Mouse (Mus musculus): Measurements from ENCODE around the gene Klk10.

Gene Klk10

DNA sequence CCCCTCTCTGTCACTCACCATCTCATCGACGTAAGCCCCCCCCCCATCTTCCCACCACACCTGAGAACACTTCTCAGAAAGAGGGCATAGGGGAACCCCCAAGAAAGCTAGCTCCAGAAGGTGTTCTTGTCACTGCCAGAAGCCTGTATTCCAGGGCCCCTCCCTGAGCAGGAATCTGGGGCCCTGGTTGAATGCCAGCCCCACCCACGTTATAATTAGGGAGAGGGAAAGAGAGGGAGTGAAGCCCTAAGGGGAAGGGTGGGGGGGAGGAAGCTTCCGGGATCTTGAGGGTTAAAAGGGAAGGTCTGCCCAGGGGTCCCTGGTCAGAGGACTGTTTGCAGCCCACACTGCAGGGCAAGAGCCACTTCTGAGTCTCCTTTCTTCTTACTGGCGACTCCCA, at the start of gene Klk10:
Gene Klk10, plus strand, starts transcription at position 290 of the 400 bp plus-strand sequence.
- no peak for DNase-seq

GRCm38 (mm10) chr7:43747788-43748187, 33.0 kb upstream of the Klk10 start:
- peak in 1 of 2 experiments; percentile 12 for DNase-seq

DNA sequence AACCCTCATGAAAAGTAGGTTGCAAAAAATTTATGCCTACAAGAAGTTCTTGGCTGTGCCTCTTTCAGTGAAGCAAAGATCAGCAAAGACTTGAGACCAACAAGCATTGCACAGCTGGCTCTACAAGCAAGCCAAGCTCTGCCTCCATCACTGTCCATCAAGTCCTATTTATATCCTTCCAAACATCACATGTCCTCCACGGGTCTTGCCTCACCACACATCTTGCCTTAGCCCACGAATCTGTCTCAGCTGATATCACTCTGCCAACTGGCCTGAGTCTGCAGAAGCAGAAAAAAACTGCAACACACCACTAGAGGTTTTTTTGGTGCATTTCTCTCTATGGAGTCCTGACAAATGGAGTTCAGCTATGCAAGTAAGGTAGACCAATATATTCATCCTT, 28.0 kb upstream of the Klk10 start:
- DNase-seq, result no peak

DNA sequence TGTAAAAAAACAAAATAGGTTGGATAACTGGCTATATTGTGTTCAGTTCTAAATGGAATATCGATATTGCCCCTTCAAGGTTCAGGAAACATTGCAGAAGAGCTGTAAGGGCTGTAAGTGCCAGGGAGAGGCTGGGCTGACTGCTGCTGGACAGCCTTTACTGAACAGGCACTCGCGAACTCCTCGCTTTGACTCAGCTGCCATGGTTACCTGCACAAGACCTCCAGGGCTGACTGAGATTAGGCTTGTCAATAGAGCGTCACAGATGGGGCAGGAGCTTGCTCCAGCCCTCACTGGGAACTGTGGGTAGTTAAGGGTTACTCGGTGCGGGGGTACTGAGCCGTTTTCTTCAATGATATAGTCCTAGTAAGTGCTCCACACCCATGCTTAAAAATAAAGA, 14.4 kb upstream of the Klk10 start:
- no peak for DNase-seq

DNA sequence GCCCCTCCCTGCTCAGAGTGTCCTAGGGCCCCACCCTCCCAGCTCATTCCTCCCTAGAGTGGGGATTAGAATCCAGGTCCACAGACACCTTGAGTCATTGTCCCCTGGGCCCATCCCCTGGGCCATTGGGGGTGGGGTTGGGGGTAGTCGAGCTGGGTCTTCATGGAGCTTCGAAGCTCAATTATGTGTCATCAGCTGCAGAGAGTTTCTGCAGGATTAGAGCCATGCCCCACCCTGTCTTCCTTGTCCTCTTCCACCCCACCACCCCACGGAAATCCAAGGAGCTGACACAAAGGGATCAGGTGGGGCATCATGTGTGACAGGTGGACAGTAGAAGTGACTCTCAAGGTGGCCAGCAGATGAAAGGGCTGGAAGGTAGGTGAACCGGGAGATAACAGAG, 12.2 kb upstream of the Klk10 start, which contains the start of gene Klk12:
Gene Klk12, plus strand, starts transcription at position 301 of the 400 bp plus-strand sequence.
- no peak for DNase-seq

GRCm38 (mm10) chr7:43769636-43770035, 11.2 kb upstream of the Klk10 start:
- no peak for DNase-seq

DNA sequence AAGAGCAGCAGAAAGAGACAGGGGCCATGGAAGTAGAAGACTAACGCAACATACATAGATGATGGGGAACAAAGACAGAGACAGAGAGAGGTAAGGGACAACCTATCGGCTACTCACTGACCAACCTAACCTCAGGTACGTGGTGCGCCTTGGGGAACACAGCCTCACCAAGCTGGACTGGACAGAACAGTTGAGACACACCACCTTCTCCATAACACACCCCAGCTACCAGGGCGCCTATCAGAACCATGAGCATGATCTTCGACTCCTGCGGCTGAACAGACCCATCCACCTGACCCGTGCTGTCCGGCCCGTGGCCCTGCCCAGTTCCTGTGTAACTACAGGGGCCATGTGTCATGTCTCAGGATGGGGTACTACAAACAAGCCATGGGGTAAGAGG, 10.1 kb upstream of the Klk10 start:
- no peak for DNase-seq

DNA sequence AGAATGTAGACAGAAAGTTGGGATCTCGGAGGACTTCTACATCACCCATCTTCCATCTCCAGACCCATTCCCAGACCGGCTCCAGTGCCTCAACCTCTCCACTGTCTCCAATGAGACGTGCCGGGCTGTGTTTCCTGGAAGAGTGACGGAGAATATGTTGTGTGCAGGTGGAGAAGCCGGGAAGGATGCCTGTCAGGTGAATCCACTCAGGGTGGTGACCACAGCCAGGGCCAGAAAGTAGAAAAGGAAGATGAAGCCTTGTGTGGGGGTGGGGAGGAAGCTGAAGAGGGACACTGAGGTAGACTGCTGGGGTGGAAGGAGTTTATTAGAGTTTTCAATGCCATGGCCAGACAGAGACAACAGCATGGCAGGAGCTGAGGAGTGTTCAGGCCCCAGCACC, 8.9 kb upstream of the Klk10 start:
- no peak for DNase-seq

- no peak for DNase-seq
Measured at GRCm38 (mm10) chr7:43772901-43773300, 7.9 kb upstream of the Klk10 start.

DNA sequence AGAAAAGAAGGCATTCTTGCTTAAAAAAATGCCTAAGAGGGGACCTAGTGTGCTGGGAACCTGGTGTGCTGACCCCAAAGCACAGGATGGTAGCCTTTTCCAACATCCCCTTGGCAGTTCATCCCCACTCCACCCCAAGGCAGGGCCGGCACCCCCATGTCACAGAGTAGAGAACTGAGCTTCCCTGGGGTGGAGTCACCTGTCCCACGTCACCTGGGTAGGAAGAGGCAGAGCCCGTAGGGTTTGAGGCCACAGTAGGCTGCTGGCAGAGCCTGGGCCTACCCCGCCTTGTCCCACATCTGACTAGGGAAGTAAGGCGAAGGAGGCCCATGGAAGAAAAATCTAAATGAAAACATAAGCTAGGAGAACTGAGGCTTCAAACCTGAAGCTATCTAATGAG, 6.5 kb upstream of the Klk10 start, which contains the start of gene Klk11:
Gene Klk11, plus strand, starts transcription at position 241 of the 400 bp plus-strand sequence.
- no peak for DNase-seq

DNA sequence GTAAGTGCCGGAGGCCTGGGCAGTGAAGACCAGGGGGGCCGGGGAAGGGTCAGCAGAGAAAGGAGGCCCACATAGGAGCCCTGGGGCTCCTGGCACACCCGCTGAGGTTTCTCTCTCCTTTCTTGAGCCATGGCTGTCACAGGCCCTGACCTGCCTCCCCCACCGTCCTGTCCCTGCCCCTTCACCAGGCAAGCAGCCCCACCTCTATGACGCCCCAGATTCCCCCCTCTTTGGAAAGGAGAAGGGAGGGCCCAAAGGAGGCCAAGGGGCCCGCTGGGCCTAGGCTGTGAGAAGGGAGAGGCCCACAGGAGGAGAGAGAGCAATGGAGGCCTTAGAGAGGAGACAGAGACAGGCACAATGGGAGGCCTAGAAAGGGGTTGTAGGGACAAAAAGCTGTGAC, 6.0 kb upstream of the Klk10 start:
- DNase-seq, result no peak

DNA sequence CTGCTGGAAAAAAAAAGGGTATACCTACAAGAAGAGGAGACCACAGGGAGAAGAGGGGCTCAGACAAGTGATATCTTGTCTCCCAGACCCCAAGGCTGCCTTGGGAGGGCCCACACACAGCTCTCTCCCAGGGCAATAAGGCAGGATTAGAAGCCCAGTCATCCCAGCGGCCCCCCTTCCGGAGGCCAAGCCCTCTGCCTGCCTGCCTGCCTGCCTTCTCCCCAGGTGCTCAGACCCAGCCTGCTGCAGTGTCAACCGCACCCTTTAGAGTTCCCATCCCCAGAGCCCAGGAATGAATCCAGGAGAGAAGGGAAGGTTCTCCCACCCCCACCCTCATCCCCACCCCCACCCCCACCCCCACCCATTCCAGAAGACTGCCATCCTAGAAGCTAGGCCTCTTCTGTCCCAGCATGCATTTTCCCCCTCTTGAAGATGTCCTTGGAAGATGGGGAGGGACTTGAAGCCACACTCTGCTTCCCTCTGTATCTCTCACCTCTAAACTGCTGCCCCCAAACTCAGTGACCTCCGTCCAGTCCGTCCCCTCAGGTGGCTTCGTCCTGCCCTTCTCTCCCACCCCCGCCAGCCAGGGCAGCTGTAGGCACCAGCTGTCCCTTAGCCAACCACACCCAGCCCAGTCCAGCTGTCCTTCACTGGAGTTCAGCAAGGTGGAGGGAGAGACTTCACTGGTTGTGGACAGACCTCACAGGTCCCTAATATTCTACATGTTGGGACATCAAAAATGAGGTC, 5.4 kb upstream of the Klk10 start:
- no peak for DNase-seq

DNA sequence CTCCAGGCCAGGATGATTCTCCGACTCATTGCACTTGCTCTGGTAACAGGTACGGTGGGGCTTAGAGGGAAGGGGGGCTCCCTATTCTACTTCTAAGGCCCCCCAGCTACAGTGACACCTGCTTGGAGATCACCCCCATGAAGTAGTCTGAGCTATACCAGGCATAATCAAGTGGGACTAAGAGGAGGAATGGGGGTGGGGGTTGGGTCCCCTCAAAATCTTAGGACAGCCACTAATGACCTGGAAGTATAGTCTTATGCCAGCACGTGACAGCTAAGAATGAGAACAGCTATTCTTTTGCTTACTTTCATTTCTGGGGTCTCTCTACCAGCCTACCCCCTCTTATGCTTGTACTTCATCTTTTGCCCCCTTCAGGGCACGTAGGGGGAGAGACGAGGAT, 4.3 kb upstream of the Klk10 start:
- no peak for DNase-seq

- no peak for DNase-seq
Measured at GRCm38 (mm10) chr7:43777423-43777822, 3.4 kb upstream of the Klk10 start.

DNA sequence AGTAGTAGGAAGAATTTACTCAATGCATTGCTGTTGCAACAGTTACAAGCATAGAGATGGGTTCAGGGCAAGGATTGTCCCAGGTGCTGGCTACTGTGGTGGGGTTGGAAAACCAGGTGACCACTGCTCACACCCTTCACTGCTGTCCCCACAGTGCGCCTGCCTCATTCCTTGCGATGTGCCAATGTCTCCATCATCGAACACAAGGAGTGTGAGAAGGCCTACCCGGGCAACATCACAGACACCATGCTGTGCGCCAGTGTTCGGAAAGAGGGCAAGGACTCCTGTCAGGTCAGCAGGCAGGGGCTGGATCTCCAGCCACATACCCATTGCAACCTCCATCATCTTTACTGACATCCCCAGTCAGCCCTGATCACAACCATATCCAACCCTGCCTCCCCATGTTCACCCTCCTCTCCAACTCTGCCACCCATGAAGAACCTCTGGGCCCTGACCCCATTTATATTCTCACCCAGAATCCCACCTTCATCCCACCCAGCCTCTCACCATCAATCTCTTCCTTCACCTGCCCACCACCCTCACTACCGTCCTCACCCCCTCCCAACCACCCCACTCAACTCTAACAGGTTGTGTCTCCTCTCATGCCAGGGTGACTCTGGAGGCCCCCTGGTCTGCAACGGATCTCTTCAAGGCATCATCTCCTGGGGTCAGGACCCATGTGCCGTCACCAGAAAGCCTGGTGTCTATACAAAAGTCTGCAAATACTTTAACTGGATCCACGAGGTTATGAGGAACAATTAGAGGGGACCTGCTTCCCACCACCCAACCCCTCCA, 2.5 kb upstream of the Klk10 start:
- no peak for DNase-seq

DNA sequence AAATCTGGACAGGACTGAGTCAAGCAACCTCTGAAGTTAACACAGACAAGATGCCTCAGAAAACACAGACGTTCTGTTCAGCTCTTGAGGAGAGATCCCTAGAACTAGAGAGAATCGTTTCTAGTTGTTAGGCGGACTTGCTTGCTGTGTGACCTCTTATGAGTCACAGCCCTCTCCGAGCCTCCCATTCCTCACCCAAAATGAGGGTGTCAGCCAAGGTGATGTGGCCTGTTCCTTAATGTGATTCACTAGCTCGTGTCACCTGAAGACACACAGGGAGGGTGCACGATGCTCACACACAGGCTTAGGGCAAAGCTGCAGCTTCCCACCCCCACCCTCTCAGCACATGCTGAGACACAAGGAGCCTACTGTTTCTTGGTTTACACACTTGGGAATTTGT, 594 bp upstream of the Klk10 start:
- no peak for DNase-seq

GRCm38 (mm10) chr7:43781541-43781940, 706 bp downstream of the Klk10 start:
- DNase-seq, result no peak

DNA sequence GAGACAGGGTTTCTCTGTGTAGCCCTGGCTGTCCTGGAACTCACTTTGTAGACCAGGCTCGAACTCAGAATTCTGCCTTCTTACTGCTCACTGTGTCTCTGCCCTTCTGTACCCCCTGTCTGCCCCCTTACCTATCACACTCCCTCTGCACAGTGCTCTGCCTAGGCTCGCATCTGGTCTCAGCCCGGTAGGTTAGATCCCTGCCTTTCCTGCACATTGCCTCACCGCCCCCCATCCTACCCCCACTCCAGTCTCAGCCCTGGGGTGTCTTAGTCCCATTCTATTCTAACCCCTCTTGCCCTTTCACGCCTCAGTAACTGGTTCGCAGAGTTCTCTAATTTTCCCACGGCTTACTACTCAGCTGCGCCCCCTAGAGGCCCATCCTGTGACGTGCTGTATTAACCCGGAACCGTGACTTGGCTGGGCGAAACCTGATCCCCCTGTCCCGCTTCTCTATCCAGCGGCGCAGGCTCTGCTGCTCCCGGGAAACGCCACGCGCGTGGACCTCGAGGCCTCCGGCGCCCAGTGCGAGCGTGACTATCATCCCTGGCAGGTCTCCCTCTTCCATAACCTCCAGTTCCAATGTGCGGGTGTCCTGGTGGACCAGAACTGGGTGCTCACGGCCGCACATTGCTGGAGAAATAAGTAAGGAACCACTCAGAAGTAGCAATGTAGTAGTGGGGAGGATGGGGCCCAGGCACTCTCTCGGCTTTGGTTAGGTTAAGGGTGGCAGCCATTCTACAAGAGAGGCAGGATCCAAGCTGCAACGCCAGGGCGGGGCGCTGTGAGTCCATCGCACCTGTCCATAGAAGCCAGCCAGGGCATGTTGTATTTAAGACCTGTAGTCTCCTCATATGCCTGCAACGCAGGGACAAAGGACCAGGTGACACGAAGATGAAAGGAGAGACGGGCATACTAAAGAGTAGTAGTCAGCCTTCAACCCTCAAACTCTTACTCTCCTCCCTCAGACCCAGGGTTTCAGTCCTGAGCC, 1.7 kb downstream of the Klk10 start:
- DNase-seq, result peak; percentile 92

DNA sequence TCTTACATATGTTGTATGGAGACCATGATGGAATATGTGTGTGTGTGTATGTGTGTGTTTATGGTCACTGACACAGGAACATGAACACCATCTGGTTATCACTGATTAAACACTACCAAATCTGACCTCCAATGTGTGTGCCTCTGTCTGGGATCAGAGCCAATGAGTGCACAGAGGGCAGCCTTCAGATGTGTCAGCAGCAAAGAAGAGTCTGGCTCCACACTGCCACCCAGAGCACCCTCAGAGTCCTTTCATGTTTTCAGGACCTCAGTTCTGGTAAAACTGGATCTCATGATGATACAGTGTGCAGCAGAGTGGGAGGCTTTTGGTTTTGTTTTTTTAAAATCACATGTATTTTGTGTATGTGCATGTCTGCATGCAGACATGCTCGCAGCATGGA, 4.5 kb downstream of the Klk10 start:
- peak; percentile 48 to 59 for DNase-seq

DNA sequence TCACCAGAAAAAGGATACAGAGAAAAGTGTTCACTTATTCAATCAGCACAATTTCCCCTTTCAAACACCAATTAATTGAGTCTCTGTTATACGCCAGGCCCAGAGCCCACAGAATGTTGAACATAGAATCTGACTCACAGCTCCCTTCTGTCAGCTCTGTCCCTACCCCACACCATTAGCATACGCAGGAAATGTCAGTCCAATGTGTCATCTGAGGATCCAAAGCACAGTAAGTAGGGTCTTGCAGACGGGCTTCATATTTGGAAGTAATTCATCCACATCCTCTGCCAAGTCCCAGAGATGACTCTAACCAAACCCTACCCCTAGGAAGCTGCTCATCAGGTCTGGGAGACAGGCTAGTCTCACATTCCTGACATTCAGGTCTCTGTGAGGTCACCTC, 7.3 kb downstream of the Klk10 start:
- no peak for DNase-seq

GRCm38 (mm10) chr7:43789295-43789694, 8.5 kb downstream of the Klk10 start:
- no peak for DNase-seq

- DNase-seq, result no peak
Measured at GRCm38 (mm10) chr7:43791591-43791990, 10.8 kb downstream of the Klk10 start, which contains the start of gene Klk9. Klk9 (plus strand) TSS chr7:43791891.

DNA sequence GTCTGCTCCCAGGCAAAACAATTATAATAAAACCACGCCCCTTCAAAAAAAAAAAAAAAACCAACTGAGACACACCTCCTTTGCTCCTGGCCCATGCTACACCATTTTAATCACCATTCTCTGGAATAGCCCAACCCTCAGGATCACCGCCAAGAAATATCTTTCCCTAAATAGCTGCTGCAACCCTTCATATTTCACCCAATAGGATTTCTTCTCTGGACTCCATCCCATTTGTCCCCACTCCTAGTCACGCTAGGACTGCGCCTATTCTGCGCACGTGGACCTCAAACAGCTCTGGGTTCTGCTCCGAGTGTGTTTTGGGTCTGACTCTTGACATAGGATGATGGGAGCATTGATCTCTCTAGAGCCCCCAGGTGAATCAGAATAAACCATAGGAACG, 15.5 kb downstream of the Klk10 start:
- DNase-seq, result no peak

Data from kidney, postnatal 4 days (tissue).